Mouse (Mus musculus) embryo, embryonic 11.5 days (tissue): ENCODE data around the gene Cdkn3.
"Not testable (repeated sequence)": the region's sequence is repeated elsewhere in the genome, so short reads cannot be mapped to it uniquely, and the experiment has no call there.

ENCODE experiments used
- DNase-seq: peaks from one replicate; pipeline ENCODE4 v3.0.0-alpha.2; 2012; ENCODE audit warnings: low read depth, low spot score

Cdkn3 gene

DNA sequence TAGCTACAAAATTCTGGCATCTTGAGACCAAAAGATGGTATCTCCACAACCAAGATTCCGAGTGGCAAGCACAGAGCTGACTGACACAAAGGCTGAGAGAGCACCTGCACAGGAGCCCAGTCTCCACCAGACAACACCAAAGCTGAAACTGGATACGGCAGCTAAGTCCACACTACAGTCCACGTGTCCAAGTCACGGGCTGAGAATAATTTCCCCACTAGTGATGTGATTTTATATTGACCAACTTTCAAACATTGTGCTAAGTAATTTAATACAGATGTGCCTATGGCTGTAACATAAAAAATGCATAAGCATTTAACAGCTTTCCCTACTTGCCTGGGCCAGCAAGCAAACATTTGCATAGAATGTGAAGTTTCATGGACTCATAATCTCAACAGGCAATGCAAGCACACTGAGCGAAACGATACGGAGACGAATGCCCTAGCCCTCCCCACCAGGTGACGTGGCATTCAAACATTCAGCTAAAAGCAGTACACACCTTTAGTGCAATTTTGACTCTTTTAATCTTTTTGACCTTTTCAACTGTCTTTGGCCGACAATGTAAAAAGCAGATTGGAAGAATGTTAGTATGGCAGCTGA, 23.1 kb downstream of the Cdkn3 start:
- DNase-seq: no peak

DNA sequence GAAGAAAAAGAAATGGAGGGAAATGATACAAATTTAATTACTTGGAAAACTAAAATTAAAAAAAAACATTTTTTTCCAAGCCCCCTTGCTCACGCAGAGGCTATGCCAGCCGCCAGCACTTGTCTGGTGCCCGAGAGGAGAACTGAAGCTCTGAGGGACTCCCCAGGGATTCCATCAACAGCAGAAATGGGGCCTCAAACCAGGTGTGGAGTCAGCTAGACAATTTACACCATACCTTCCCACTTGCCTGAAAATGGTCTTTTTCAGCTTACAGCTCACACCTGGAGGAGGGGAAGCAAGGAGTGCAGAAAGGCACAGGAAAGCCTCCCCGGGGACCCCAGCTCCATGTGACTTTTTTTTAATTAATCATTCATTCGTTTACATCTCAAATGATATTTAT, 24.9 kb downstream of the Cdkn3 start:
- DNase-seq: no peak

DNA sequence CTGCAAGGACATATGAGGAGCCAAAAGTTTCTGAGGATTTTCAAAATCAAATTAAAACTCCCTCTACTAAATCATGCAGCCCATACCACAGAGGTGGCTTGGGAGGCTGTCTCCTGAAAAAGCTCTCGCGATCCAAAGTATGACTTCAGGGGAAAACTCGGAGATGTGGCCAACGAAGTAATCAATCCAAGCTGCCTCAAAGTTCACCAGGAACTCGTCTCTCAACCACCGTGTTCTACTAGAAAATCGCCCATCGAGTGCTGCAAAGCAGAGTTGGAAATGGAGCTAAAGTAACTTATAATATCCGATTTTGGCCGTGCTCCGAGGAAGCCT, 27.1 kb downstream of the Cdkn3 start:
- peak; percentile 7 for DNase-seq

DNA sequence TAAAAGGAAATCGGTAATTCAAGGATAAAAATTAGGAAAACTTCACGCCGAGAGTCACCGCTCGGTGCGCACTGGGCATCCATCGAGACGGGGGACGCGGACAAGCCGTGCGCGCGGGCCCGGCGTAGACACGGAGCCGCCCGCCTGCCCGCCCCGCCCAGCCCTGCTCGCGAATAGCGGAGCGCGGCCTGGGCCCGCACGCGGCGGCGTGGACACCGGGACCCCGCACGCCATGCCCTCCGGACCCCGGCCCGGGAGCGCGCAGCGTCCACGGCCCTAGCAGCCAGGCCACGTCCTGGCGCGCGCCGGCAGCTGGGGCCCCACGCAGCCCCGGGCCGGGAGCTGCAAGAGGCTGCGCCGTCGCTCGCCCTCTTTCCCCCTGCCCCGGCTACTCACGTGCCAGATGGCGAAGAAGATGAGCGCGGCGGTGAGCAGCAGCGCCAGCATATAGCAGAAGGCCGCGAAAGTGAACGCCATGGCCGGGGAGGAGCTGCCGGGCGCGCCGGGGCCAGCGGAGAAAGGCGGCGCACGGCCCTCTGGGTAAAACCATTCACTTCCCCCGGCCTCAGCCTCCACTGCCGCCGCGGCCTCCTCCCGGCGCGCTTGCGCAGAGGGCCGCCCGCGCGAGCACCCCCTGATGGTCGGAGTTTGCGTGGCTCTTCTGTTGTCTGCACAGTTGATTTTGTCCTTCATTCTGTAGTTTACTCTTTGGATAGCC, 27.6 kb downstream of the Cdkn3 start, which contains the start of gene Cnih1:
Gene Cnih1, minus strand, starts transcription at position 625 of the 718 bp plus-strand sequence.
- peak; percentile 80 for DNase-seq

DNA sequence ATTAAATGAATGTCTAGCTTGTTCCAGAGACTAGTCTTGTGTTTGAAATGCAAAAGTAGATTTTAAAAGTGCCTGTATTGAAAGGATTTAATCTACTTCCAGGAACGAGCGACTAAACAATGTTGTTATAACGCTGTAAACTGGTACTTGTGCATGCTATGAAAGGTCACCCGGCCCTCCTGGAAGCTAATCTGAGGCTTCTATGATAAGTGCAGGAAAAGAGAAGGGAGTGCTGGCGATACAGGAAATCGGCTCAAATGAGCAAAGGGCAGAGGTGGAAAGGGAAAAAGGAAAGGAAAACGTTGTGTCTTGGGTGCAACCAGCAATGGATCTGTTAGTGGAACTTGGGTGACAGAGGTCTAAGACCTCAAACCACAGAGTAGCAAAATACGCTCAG, 28.2 kb downstream of the Cdkn3 start:
- DNase-seq: no peak

DNA sequence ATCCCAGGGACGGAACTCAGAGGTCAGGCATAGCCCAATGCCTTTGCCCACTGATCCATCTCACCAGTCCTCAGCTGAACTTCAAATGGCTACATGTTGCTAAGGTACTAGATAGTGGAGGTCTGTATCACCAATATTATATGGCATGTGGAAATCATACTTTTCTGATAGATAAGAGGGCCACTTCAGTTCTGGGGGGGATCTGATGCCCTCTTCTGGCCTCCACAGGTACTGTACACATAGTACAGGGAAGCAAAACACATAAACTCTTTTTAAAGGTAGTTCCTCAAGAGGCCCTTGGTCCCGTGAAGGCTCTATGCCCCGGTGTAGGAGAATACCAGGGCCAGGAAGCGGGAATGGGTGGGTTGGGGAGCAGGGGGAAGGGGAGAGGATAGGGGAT, 30.0 kb downstream of the Cdkn3 start:
- no peak for DNase-seq

DNA sequence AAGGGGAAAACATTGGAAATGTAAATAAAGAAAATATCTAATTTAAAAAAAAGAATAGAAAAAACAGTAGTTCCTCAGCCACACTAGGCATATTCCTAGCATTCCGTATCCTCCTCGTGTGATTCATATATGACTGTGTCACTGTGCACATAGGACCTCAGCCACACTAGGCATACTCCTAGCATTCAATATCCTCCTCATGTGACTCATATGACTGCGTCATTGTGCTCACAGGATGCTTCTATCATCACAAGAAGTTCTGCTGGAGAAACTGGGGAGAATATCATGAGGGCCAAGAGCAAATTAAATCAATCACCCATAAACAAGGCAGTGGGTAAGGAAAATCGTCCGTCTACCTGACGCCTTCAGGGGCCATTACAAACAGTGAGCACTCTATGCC, 30.4 kb downstream of the Cdkn3 start:
- no peak for DNase-seq

DNA sequence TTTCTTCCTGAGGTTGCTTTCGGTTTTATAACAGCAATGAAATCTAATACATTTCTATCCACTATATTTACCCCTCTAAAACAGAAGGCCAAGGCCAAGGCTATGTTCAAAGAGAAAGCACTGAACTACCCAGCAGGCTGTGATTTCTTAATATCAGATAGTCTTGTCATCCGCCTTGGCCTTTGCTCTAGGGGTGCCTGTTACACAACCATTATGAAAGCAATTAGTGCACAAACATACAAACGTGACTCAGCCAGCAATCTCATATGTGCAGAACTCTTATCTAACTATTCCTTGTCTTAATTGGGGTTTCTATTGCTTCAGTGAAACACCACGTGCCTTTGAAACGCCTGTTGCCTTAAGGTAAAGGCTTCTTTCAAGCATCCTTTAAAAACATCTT, 33.8 kb downstream of the Cdkn3 start:
- no peak for DNase-seq

DNA sequence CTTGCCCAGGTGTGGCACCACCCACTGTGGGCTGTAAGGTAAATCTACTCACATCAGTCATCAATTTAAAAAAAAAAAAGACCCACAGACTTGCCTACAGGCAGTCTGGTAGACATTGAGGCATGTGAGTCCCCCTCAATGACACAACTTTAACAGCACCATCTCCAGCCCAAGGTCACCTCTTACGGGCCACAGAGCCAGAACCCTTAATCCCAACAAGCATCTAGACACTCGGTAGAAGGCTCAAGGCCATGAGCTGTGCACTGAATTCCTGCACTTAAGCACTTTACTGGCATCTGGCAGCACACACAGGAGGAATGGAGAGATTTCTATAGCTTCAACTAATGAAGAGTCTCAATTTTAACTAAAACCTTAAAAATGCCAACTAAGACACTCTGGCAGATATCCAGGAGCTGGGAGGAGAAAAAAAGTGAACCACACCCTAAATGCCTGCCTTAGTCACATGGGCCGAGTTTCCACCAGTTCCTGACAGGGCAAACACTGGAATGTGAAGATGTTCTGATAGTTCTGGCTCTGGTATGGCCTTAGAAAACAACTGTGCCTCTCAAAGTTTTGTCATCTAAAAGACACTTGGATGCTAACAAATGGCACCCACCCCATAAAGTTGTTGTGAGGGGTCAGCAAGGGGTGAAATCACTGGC, 40.5 kb downstream of the Cdkn3 start:
- no peak for DNase-seq

DNA sequence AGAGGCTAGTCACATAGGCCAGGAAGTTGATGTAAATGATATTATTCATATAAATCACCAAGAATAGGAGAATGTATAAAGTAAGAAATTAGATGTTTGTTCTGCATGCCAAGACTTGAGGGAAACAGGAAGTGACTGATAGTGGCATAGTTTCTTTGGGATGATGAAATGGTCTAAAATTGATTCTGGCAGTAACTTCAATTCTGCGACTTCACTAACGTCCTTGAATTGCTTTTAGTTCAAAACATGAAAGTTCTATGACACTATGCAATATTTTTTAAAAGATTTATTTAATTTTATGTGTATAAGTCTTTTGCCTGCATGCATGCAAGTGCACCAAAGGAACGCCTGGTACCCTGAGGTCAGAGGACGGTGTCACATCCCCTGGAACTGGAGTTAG, 42.9 kb downstream of the Cdkn3 start:
- no peak for DNase-seq

DNA sequence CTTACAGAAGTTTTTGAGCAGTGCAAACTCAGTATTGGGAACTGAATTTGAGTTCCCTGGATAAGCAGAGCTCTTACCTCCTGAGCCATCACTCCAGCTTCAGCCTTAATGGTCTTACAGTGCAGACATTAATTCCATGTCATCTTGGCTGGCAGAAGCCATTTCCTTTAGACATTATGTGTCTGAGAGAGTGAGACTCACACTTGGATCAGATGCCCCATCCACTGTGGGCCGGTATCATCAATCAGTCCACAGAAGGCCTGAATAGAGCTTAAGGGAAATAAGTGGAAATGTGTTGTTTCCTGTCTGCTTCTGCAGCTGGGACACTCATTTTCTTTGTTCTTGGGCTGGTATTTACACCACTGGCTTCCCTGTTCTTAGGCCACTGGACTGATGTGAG, 43.5 kb downstream of the Cdkn3 start:
- DNase-seq: no peak

DNA sequence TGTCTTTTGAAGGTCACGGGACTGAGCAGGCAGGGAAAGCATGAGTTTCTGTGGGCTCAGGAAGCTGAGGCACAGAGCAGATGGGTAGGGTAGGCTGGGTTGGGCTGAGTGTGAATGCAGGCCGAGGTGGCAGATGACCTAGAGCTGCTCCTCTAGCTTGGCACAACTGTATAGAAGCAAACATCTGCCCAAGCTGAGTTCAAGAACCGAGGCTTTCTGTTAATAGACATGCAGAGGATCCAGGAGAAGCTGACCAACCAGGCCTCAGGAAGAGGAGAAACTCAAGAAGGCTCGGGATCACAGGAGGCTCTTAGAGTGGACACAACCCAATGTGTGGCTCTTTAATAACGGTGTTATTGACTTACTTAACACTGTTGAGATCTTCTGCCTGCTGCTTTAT, 45.8 kb downstream of the Cdkn3 start:
- DNase-seq: no peak

DNA sequence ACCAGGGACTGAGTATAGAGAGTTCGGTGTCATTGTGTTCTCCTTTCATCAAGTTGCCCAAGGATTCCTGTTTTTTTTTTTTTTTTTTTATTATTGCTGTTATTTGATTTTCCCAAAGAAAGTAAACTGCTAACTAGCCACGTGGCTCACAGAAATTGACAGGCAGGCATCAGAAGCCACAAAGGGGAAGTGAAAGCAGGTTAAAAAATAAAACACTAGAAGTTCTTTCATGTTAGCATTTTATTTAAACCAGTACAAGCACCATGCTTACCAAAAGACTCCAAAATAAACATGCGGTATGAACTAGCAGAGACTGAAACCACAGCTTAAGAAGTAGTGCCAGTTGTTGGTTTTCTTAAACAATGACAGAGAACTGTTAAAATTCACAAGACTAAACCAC, 47.6 kb downstream of the Cdkn3 start:
- no peak for DNase-seq

DNA sequence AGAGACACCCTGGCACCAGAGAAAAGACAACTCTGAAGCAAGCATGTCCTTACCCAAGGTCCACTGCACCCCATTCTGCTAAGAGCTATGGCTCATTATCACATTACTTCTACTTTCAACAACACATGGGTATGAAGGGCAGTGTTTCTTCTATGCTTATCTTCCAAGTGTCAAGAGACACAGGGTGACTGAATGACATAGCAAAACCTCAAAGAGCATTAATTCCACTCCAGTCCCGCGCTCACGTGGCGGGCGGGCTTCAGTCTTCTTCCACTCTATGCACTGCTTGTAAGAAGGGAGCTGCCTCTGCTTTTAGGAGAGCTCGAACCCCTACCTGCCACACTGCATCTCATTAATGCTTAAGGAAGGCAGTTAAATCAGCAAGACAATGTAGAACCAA, 55.3 kb downstream of the Cdkn3 start:
- DNase-seq: no peak

DNA sequence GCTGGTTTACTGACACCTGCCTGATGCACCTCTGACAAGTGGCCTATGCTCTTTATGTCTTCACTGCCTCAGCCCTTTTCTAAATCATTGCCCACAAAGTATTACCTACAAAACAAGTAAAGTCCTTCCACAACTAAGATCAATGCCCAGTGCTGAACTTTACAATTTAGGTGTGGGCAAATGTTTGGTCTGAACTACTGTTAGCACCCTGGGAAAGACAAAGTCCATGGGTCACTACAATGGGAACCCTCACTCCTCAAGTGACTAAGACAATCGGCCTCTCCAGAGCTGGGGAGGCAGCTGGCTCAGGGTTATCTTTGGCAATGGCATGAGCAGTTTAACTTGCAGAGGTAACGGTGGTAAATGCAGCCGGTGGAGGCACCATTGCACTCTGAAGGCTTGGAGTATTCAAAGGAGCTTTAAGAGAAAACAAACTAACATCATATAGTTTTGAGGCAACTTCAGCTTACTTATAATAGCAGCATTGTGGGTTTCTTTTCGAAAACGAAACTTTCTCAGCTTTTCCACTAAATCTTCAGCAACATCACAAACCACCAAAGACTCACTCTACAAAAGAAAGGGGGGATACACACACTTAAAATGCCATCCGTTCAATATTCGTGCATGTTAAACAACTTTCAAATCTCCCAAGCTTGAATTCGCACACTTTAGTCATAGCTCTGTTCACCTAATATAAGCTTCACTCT, 56.7 kb downstream of the Cdkn3 start:
- DNase-seq: no peak

DNA sequence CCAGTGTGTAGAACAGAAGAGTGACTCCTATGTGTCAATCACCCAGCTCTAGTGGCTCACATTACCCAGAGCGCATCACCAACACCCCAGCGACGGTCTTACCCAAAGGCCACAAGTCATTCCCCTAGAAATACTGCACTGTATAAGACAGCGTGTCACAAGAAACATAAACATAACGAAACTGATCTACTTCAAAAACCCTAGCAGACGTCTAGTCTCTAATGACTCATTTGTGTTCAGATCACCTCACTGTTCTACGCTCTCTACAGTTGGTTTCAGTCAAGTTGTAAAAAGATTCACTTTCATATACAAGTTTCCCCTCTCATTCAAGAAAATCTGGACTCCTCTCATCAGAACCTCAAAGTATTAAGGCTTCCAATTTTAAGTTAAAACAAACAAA, 58.4 kb downstream of the Cdkn3 start:
- DNase-seq: no peak

DNA sequence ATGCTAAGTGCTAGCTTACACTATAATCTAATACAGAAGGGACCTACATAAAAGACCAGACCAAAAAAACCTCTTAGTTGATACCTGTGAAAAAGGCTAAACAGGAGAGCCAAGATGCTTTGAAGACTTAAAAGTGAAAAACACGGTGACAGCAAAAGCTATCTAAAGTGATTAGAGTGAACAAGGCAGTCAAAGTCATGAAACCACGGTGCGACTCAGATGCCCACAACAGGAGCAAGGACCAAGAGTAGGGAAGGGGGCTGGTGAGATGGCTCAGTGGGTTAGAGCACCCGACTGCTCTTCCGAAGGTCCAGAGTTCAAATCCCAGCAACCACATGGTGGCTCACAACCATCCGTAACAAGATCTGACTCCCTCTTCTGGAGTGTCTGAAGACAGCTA, 59.6 kb downstream of the Cdkn3 start:
- DNase-seq: not testable (repeated sequence)
